Mouse (Mus musculus): ENCODE data around the gene Sdccag8.

The Sdccag8 gene

GRCm38 (mm10) chr1:176814591-176815062, at the start of gene Sdccag8:
Gene Sdccag8, plus strand, starts transcription at chr1:176814660.
- DNase-seq (ENCODE audit: low spot score), result peak; percentile 98

DNA sequence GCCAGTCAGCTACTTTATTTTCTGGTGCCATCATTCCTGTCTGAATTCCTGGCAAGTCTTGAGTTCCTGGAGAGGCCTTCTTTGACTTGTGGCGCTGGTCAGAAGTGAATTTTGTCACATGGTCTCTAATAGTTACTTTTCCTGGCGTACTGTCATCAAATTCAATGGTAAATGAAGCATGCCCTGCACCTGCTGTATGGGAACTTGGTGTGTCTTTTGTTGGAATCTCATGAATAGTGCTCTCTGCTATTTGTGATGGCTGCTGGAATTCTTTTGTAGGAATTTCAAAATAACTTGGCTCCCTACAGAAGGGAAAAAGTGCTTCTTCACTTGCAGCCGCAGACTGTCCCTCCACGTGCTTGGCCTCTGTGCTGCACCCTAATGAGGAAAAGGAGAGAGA, 39.9 kb upstream of the Sdccag8 start:
- no peak for DNase-seq (ENCODE audit: low spot score)

DNA sequence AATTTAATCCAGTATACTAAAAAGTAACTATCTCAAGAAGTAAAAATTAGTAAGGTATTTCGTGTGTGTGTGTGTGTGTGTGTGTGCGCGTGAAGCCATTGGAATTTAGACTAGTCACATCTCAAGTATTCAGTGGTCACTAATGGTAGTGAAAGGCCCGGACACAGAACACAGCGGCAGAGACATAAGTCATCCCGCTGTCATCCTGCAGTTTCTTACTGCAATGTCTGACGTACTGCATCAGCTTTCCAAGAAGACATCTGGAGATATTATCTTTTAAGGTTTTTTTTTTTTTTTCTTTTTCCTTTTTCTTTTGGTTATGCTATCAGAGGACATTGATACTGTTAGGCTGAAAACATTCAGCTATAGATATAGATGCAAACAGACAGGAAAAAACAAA, 25.1 kb upstream of the Sdccag8 start:
- DNase-seq (ENCODE audit: low spot score), result peak; percentile 84

- DNase-seq (ENCODE audit: low spot score), result no peak
Observed at GRCm38 (mm10) chr1:176792175-176792574, 22.3 kb upstream of the Sdccag8 start.

DNA sequence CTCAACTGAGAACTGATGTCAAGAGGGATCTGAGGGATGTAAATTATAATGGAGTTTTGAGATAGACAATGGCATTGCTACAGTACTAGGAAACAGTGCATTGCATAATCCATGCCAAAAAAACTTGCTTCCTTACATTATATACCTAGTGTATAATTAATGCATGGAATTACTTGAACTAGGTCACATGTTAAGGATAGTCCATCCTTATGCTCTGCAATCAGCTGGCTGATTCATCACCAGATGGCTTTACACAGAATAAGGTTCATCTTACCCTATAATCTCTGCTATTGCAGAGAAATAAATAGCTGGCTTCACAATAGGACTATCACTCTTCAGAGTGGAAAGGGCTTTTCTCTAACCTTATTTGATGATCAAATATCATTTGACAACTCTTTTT, 15.8 kb upstream of the Sdccag8 start:
- DNase-seq (ENCODE audit: low spot score), result peak; percentile 29

- peak; percentile 86 for DNase-seq (ENCODE audit: low spot score)
Observed at GRCm38 (mm10) chr1:176800728-176801365, 13.6 kb upstream of the Sdccag8 start.

GRCm38 (mm10) chr1:176810161-176810560, 4.3 kb upstream of the Sdccag8 start:
- no peak for DNase-seq (ENCODE audit: low spot score)

GRCm38 (mm10) chr1:176811892-176812291, 2.6 kb upstream of the Sdccag8 start:
- no peak for DNase-seq (ENCODE audit: low spot score)

DNA sequence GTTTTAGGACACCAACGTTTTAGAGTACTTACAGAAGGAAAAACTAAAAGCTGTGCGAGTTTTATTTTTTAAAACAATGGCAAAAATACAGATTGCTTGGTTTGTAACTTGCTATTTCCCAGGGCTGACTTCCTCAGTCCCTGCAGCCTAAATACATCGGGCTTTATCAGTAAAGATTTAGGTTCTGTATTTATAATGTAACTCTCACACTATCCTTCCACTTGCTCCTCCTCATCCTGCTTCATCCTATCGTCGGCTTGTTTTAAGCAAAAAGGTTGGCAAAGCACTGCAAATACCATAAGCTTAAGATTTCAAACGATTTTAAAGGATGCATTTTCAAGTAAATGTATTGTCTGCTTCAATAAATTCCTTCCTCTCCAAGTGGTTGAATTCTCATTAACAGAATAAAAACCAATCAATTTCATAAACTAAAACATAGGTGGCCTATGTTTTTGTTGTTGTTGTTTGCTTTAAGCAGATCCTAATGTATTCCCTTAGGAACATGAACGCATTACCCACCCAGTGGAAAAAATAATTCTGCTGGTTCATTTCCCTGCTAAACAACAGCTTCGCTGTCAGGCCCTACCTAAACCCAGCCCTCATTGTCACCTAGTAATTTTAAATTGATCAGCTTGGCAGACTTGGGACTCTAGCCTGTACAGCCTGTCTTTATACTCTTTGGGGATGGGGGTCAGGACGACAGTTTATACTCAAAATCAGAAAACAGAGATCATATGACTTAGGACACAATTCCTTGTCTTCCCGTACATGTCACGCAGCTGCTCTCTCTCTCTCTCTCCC, 1.8 kb upstream of the Sdccag8 start:
- peak; percentile 47 for DNase-seq (ENCODE audit: low spot score)

GRCm38 (mm10) chr1:176813292-176814035, 996 bp upstream of the Sdccag8 start:
- DNase-seq (ENCODE audit: low spot score), result peak; percentile 78

DNA sequence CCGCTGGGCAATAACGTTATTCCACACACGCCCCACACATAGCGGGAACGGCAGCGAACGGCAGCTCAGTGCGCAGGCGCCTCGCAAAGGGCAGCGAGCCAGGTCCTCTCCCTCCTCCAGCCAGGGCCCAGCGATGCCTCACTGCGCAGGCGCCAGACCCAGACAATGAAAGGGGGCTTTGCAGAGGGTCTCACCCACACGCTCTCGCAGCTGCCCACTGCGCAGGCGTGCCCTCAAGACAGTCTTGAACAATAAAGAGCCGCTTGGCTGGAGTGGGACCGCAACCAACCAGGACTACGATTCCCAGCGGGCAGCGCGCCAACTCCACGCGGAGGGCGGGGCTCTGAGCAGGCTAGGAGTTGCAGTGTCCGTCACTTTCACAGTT, 432 bp upstream of the Sdccag8 start, which contains the start of gene Cep170:
Gene Cep170 (minus strand): TSS at position 32 of the 385 bp plus-strand sequence.
- DNase-seq (ENCODE audit: low spot score), result peak; percentile 99

- no peak for DNase-seq (ENCODE audit: low spot score)
Observed at GRCm38 (mm10) chr1:176816728-176817127, 2.3 kb downstream of the Sdccag8 start.

- peak; percentile 30 for DNase-seq (ENCODE audit: low spot score)
Observed at GRCm38 (mm10) chr1:176818147-176818546, 3.7 kb downstream of the Sdccag8 start.

DNA sequence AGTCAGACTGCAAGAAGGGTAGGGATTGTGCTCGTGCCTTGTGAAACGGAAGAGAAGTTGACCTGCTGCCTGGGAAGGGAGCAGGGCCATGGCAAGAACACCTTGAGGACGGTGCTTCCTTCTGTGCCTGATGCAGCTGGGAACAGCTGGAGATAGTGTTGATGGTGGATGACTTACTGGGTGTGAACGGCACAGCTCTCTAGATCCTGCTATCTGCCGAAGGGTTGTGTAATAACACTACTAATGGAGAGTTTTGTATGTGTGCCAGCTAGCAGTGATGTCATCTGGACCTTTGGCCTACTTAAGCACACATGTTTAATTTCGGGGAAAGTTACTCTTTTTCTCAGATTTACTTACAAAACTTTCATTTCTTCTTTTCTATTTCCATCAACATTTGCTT, 4.3 kb downstream of the Sdccag8 start:
- DNase-seq (ENCODE audit: low spot score), result peak; percentile 72

- DNase-seq (ENCODE audit: low spot score), result no peak
Observed at GRCm38 (mm10) chr1:176821929-176822328, 7.5 kb downstream of the Sdccag8 start.

DNA sequence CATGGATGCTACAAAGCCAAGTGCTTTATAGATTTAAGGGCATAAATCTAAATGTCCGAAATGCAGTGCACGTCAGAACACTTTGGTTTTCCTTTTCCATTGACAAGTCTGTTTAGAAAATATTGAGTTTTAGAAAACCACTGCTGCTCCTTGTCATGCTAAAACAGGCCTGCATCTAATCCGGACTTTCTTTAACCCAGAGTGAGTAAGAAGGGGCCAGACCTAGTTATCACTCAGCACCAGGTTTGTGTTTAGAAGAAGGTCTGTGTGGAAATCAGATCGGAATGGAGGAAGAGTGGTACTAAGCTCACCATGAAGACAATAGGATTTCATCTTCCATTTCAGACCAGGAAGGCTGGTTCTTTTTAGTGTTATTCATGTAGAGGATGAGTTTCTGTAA, 8.5 kb downstream of the Sdccag8 start:
- DNase-seq (ENCODE audit: low spot score), result no peak

GRCm38 (mm10) chr1:176823889-176824288, 9.4 kb downstream of the Sdccag8 start:
- no peak for DNase-seq (ENCODE audit: low spot score)

GRCm38 (mm10) chr1:176824611-176825010, 10.2 kb downstream of the Sdccag8 start:
- DNase-seq (ENCODE audit: low spot score), result no peak

DNA sequence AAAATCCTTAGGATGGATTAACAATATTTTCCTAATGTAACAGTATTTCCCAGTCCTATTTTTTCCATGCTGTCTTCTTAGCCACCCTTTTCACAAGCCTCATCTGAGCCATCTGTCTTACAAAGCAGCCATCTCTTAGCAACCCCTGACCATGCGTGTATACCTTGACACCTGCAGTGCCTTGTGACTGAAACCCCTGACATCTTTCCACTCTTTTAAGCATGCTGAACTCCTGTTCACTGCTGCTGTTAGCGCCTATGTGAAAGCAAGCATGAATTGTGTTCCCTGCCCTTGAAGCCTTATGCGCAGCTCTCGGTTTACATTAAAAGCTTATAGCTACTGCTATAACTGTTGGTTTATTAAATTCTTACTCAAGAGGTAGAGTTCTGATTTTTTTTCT, 10.6 kb downstream of the Sdccag8 start:
- no peak for DNase-seq (ENCODE audit: low spot score)

GRCm38 (mm10) chr1:176826186-176826585, 11.7 kb downstream of the Sdccag8 start:
- no peak for DNase-seq (ENCODE audit: low spot score)

DNA sequence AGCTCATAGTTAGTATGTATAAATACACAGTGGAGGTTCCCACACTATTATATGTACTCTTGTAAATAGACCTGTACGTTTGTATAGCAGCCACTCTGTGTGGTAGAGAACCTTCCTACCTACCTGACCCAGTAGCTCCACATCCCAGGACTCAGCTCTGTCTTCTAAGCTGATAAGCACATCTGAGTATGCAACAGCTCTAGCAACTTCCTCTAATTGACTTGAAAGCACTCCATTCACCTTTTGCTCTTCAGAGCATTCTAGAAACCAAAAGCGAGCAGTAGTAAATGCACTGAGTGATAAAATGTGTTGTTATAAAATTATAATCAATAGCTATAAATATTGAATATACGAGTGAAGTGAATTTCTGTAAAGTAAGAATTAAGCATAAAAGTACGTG, 12.5 kb downstream of the Sdccag8 start:
- no peak for DNase-seq (ENCODE audit: low spot score)

- peak; percentile 45 for DNase-seq (ENCODE audit: low spot score)
Observed at GRCm38 (mm10) chr1:176827365-176827764, 12.9 kb downstream of the Sdccag8 start.

Data from MN1 (cell line).